Mouse (Mus musculus): ENCODE results near the gene Sfxn3. TPM values are rescaled to one million over a fixed set of nuclear protein-coding genes. Genes with fewer than 3 reads are reported as not detected.
A peak's percentile ranks its signal among the peaks of the same experiment; 100 is the strongest.

Gene Sfxn3
- total and polyA plus RNA-seq, 2 experiments from 2014 or later, result 50.7 to 106 TPM

GRCm38 (mm10) chr19:45013581-45014225, 33.6 kb upstream of the Sfxn3 start:
- no peak overlapping the region for H3K27ac ChIP-seq (ENCODE audit: low read depth, low read length)
- H3K4me2 ChIP-seq (ENCODE audit: low read depth), result no peak overlapping the region
- no peak overlapping the region for H3K9ac ChIP-seq
- peaks cover 22% of the 10 kb centered on the region for H3K4me1 ChIP-seq (ENCODE audit: insufficient read depth)
- WGBS, result 71% methylated on average over 6 of the region's 6 CpGs
- no peaks in the 10 kb centered on the region for H3K9me3 ChIP-seq (ENCODE audit: low read length)
- no peak overlapping the region for H3K4me3 ChIP-seq (ENCODE audit: low read depth, low read length)
- peaks cover 24% of the 10 kb centered on the region for H3K36me3 ChIP-seq (ENCODE audit: insufficient read depth)
- no peak for DNase-seq
- no peak for ATAC-seq
- TF ChIP-seq CTCF (IDR thresholded peaks at IDR 0.05; ENCODE audit: low read depth), result no peak
- H3K27me3 ChIP-seq (ENCODE audit: insufficient read depth, low read length), result peaks cover 4% of the 10 kb centered on the region; the same call in 1 of the 2 replicates

GRCm38 (mm10) chr19:45014335-45014971, 32.9 kb upstream of the Sfxn3 start, which contains the start of gene Lzts2:
Gene Lzts2 (plus strand): TSS chr19:45014414.
- ATAC-seq (no peak), DNase-seq (no peak)
- Histone ChIP-seq H3K9ac (peak within 1 kb of the TSS; percentile 39), H3K27me3 (ENCODE audit: insufficient read depth, low read length) (peaks cover 4% of the 10 kb centered on the region; the same call in 1 of the 2 replicates), H3K4me2 (ENCODE audit: low read depth) (peak within 1 kb of the TSS; percentile 64), H3K27ac (ENCODE audit: low read depth, low read length) (no peak within 1 kb of the TSS), H3K4me1 (ENCODE audit: insufficient read depth) (peaks cover 22% of the 10 kb centered on the region), H3K9me3 (ENCODE audit: low read length) (no peaks in the 10 kb centered on the region), H3K36me3 (ENCODE audit: insufficient read depth) (peaks cover 20% of the 10 kb centered on the region), H3K4me3 (ENCODE audit: low read depth, low read length) (peak within 1 kb of the TSS; percentile 76)
- WGBS, result 13% methylated on average over 10 of the region's 10 CpGs
- TF ChIP-seq CTCF (IDR thresholded peaks at IDR 0.05; ENCODE audit: low read depth), result no peak

GRCm38 (mm10) chr19:45014981-45015402, 32.3 kb upstream of the Sfxn3 start:
- no peak for ATAC-seq
- peak overlapping the region; percentile 64 for H3K4me2 ChIP-seq (ENCODE audit: low read depth)
- no peak overlapping the region for H3K27ac ChIP-seq (ENCODE audit: low read depth, low read length)
- peak overlapping the region; percentile 76 for H3K4me3 ChIP-seq (ENCODE audit: low read depth, low read length)
- H3K27me3 ChIP-seq (ENCODE audit: insufficient read depth, low read length), result peaks cover 4% of the 10 kb centered on the region; the same call in 1 of the 2 replicates
- WGBS, result 2% methylated on average over 25 of the region's 25 CpGs
- H3K9ac ChIP-seq, result peak overlapping the region; percentile 39
- TF ChIP-seq CTCF (IDR thresholded peaks at IDR 0.05; ENCODE audit: low read depth), result no peak
- peaks cover 18% of the 10 kb centered on the region for H3K36me3 ChIP-seq (ENCODE audit: insufficient read depth)
- peaks cover 22% of the 10 kb centered on the region for H3K4me1 ChIP-seq (ENCODE audit: insufficient read depth)
- no peak for DNase-seq
- no peaks in the 10 kb centered on the region for H3K9me3 ChIP-seq (ENCODE audit: low read length)

GRCm38 (mm10) chr19:45015518-45016281, 31.6 kb upstream of the Sfxn3 start:
- TF ChIP-seq CTCF (IDR thresholded peaks at IDR 0.05; ENCODE audit: low read depth), result no peak
- Histone ChIP-seq H3K36me3 (ENCODE audit: insufficient read depth) (peaks cover 11% of the 10 kb centered on the region), H3K4me2 (ENCODE audit: low read depth) (peak overlapping the region; percentile 64), H3K4me1 (ENCODE audit: insufficient read depth) (peaks cover 22% of the 10 kb centered on the region), H3K4me3 (ENCODE audit: low read depth, low read length) (peak overlapping the region; percentile 76), H3K27ac (ENCODE audit: low read depth, low read length) (peak overlapping the region; percentile 84), H3K9me3 (ENCODE audit: low read length) (no peaks in the 10 kb centered on the region), H3K9ac (peak overlapping the region; percentile 39), H3K27me3 (ENCODE audit: insufficient read depth, low read length) (peaks cover 4% of the 10 kb centered on the region; the same call in 1 of the 2 replicates)
- peak; percentile 2; the same call in 1 of the 2 replicates for ATAC-seq
- 3% methylated on average over 34 of the region's 34 CpGs for WGBS
- DNase-seq, result peak; percentile 18

GRCm38 (mm10) chr19:45016341-45017215, 30.7 kb upstream of the Sfxn3 start:
- Histone ChIP-seq H3K27me3 (ENCODE audit: insufficient read depth, low read length) (peaks cover 4% of the 10 kb centered on the region; the same call in 1 of the 2 replicates), H3K9ac (peak overlapping the region; percentile 59), H3K4me1 (ENCODE audit: insufficient read depth) (peaks cover 22% of the 10 kb centered on the region), H3K27ac (ENCODE audit: low read depth, low read length) (peak overlapping the region; percentile 84), H3K9me3 (ENCODE audit: low read length) (no peaks in the 10 kb centered on the region), H3K36me3 (ENCODE audit: insufficient read depth) (peaks cover 3% of the 10 kb centered on the region), H3K4me2 (ENCODE audit: low read depth) (peak overlapping the region; percentile 64), H3K4me3 (ENCODE audit: low read depth, low read length) (peak overlapping the region; percentile 76)
- peak; percentile 48 for ATAC-seq
- TF ChIP-seq CTCF (IDR thresholded peaks at IDR 0.05; ENCODE audit: low read depth), result no peak
- peak; percentile 75 for DNase-seq
- WGBS, result 0% methylated on average over 17 of the region's 18 CpGs

GRCm38 (mm10) chr19:45017216-45017771, 30.0 kb upstream of the Sfxn3 start:
- Histone ChIP-seq H3K4me1 (ENCODE audit: insufficient read depth) (peaks cover 22% of the 10 kb centered on the region), H3K9ac (peak overlapping the region; percentile 59)
- ATAC-seq, result peak; percentile 69

More at GRCm38 (mm10) chr19:45017216-45017771, 30.0 kb upstream of the Sfxn3 start:
- peak; percentile 62 for TF ChIP-seq CTCF (IDR thresholded peaks at IDR 0.05; ENCODE audit: low read depth)
- no peaks in the 10 kb centered on the region; the same call in 1 of the 2 replicates for H3K36me3 ChIP-seq (ENCODE audit: insufficient read depth)
- H3K4me2 ChIP-seq (ENCODE audit: low read depth), result peak overlapping the region; percentile 64
- WGBS, result under 1% methylated on average over 26 of the region's 27 CpGs
- peak; percentile 87 for DNase-seq
- peaks cover 4% of the 10 kb centered on the region; the same call in 1 of the 2 replicates for H3K27me3 ChIP-seq (ENCODE audit: insufficient read depth, low read length)
- no peaks in the 10 kb centered on the region for H3K9me3 ChIP-seq (ENCODE audit: low read length)
- peak overlapping the region; percentile 84 for H3K27ac ChIP-seq (ENCODE audit: low read depth, low read length)
- peak overlapping the region; percentile 76 for H3K4me3 ChIP-seq (ENCODE audit: low read depth, low read length)

Data from forebrain, postnatal 0 days (tissue).